Mouse (Mus musculus) gonadal fat pad, adult 2 months (tissue): ENCODE measurements around the gene Apba1. TPM values are rescaled to one million over a fixed set of nuclear protein-coding genes. Genes with fewer than 3 reads are reported as not detected.

Experiments
- DNase-seq: peaks from one replicate; pipeline ENCODE4 v3.0.0-alpha.2; 2012; ENCODE audit warnings: low read depth
- polyA plus RNA-seq: library from polyadenylated mRNA; depleted of rRNA; stranded (reverse); fragments of >200 nt; gene quantifications from 2 replicates; pipeline ENCODE4 v1.2.3, GENCODE M21; 2012; rRNA removed

Apba1 gene
- 3.6 and 3.8 TPM in 2 replicates for polyA plus RNA-seq

DNA sequence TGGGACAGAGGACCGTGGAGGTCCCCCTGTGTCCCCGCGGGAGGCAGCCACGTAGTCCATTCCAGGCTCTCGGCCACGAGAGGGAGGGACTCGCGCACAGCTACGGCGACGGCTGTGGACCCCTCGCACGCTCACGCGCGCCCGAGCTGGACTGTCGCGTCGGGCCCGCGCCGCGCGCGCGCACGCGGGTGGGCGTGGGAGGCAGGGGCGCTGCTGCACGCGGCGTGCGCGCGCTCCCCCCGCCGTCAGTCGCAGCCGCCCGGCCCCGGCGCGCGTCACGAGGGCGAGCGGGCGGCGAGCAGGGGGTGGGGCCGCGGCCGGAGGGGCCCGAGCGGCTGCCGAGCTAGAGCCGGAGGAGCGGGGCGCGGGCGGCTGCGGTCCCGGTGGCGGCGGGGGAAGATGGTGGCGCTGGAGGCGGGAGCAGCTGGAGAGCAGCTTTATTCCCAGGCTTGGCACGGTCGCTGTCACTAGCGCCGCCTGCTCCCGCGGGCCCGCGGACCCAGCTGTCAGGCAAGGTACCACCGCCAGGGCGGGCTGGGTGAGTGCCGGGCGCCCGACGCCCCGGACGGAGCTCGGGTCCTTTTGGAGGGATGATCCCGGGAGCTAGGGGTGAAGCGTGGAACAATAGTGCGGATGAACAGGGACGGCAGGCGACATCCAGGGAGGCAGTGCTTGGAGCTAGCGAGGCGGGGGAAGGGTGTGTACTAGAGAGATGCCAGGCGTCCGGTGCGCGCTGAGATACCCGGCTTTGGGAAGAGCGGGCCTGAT lies at the start of gene Apba1:
Apba1 (plus strand) TSS at position 334 of the 768 bp plus-strand sequence.
- no peak for DNase-seq

DNA sequence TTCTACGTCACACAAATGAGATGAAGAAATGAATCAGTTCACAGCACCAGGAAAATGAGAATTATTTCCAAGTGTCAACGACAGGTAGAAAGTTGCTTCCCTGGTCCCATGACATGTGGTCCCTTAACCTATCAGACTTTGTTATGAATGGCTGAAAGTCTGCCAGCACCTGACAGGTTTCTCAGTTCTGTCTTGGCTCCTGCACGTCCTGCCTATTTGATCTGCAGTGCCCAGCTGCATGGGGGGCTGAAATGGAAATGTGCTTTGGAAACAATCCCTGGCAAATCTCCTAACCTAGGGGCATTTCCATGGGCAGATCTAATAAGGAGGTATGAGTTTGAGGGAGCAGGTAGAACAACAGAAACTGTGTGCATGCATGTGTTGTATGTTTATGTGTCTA lies 12.2 kb upstream of the Apba1 start:
- DNase-seq = no peak

DNA sequence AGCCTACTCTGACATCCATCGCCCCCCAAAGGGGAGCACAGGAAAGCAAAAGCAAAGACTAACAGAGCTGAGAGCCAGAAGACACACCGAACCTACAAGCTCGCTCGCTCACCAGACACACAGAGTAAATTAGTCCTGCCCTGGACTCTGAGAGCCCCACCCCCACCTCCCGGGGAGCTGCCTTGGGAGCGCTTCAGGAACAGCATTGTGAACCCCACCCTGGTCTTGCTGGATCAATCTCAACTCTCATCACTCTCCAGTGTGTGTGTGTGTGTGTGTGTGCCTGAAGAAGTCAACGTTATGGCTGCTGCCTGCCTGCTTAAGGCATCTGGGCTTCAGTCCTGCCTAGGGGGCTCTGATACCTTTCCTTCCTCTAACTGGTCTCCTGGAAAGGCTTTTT lies 1.7 kb upstream of the Apba1 start:
- no peak for DNase-seq

DNA sequence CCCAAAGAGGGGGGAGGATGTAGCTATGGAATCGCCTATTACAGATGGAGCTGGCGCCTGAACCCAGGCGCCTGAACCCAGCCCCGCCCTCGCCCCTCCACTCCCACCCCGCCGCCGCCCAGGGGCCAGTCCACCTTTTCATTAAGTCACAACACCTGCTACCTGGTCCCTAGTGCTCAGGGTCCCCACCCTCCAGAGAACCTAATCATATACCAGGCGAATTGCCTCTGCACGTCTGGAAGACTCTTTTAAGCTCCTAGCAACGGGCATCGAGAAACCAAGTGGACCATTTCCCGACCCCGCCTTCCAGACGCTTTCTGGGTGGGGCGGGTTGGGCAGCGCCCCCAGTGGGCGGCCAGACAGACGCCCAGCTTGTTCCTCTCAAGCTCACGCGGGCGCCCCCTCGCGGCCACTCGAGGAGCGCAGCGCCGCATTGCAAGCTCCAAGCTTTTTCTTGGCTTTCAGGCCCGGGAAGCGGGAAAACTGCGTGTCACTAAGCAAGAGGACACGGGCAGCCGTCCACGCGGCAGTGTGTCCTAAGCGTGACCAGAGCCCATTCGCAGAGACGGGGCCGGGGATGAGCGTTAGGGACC lies 630 bp upstream of the Apba1 start:
- peak; percentile 19 for DNase-seq

DNA sequence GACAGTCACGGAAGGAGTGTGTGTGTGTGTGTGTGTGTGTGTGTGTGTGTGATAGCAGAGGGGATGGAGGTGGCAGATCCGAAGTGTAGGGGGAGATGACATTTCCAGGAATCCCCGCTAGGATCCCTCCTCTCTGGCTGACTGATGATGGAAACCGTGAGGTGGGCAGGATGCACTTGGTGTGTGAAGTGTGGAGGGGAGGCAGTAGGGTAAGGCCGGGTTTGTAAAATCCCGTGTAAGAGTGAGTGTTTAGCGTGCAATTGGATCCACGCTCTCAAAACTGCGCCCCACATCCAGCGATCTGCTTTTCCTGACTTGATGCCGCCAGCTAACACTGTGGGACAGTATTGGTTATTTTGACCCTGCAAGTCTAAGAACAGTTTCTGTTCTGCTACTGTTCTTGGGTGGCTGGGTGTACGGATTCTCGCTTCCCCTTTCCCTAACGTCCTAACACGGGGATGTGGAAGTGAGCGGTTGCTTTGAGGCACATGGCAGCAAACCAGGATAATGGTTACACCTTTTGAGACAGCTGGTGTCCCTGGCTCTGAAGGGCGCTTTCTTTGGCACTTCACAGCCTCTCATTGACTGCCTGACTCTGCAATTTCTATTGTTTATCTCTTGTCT lies 747 bp downstream of the Apba1 start:
- DNase-seq = no peak

DNA sequence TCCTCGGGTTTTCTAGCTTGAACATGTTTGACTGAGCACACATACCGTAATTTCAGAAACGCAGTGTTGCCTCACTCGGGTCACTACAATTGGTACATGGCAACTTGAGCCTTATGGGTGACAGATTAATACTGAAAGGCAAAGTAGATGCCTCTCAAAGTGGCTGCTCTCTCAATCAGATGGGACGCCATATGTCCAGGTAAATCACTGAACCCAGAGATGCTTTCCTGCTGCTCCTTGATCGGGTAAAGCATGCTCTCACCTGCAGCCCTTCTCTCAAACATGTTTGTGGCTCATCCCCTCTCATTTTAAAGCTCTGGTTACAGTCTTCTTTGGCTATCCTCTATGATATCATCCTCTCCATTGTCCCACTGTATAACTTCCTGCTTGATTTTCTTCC lies 4.7 kb downstream of the Apba1 start:
- DNase-seq = no peak

DNA sequence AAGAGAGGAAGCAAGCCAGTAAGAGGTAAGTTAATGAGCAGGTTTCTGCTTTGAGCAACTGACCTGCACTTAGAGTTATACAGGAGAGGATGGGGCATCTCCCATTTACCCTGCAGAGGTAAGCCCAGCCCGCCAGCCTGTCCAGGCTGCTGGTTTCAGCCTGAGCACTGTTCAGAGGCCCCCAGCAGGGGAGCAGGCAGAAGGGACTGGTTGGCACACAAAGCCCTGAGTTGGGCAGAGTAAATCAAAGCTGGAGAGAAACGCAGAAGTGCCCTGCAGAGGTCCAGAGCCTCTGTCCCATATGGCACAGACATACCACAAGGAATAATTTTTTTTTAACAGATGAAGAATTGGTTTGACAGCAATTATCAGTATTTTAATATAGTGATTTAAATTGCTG lies 5.4 kb downstream of the Apba1 start:
- no peak for DNase-seq

DNA sequence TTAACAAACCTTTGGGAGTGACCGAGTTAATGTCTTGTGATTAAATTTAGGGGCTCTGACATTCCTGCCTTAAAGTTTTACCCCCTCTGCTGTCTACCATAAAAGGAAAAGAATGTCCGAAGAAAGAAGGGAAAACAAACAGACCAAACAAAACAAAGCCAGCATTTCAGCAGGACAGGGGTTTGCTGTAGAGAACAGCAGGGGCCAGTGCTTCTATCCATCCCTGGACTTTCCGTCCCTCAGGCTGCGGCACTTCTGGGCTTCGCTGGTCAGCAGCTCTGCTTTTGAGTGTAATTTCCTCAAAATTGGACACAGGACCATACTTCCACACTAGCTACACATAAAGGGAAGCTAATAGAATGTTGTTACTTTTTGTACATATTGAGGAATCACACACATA lies 10.2 kb downstream of the Apba1 start:
- no peak for DNase-seq

DNA sequence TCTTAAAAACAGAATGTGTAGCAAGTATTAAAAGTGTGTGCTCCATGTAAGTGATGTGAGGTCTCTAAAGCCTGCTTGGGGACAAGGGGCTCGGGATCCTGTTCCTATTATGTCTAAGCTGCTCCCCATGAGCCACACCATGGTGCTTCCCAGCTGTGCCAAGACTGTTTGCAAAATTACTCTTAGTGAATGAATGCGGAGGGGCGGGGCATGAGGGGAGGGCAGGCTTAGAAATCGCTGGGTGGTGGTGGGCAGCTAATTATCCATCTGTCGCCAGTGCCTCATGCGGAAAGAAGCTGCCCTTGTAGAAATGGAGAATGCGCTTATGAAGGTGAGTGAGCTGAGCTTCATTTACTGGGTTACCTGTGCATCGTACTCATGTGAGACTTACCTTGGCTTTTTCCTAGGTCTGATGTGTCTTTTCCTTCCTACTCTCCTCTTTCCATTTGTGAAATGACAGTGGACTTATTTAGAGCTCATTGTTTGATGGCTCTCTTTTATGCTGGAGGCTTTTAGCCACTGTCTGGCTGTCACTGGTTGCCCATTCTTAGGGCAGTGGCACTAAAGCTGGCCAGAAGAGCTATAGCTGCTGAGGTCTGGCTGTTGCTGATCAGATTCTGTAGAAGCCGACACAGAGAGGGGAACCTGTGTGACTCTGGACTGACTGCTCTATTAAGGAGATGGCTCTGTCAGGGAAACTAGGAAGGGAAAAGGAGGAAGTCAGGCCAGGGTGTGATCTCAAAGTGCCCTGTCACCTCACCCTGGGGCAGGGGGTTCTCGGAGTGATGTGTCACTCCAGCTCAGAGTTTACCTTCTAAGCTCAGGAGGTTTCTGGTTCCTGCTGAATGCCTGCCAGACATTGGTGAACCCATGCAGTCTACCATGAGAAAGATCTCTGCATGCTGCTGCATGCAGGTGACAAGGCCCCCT lies 12.1 kb downstream of the Apba1 start:
- no peak for DNase-seq

DNA sequence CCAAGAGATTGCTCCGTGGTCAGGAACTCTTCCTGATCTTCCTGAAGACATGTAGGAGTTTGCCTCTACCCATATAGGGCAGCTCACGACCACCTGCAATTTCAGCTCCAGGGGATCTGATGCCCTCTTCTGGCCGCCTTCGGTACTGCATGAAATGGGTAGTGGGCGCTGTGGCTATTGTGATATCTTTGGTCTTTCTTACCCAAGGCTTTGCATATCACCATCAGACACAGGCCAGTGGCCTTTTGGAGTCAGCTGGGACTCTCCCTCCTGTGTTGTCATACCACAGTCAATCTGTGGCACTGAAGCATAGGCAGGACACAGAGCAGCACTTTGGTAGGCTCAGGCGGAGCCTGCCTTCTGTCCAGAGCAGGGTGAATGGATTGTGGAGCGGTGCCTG lies 13.3 kb downstream of the Apba1 start:
- DNase-seq = no peak

DNA sequence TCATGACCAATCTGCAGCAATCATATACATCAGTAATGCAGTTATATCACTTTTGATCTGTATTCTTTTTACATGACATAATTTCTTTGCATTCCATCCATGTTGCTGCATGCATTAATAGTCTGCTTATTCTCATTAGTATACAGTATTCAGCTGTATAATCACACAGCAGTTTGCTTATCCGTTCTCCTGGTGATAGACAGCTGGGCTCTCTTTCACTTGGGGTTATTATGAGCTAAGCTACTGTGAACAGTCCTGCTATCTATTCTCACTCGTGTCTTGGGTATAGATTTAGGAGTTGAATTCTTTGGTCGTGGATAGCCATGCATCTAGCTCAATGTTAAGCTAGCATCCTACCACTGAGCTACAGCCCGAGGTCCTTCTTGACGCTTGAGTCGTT lies 16.7 kb downstream of the Apba1 start:
- DNase-seq = no peak

DNA sequence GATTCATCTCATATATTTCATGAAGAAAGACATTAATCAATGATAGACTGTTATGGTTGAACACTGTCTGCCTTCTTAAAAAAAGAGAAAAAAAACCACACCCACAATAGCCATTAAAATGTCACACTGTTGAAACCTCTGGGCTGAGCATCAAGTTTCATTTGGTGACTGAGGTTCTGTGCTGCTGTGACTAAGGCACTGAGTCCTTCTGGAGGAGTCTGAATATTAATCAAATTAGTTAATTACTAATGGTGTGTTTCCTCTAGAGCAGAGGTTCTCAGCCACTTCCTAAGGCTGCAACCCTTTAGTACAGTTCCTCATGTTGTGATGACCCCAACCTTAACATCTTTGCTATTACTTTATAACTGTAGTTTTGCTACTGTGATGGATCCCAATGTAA lies 20.4 kb downstream of the Apba1 start:
- no peak for DNase-seq

DNA sequence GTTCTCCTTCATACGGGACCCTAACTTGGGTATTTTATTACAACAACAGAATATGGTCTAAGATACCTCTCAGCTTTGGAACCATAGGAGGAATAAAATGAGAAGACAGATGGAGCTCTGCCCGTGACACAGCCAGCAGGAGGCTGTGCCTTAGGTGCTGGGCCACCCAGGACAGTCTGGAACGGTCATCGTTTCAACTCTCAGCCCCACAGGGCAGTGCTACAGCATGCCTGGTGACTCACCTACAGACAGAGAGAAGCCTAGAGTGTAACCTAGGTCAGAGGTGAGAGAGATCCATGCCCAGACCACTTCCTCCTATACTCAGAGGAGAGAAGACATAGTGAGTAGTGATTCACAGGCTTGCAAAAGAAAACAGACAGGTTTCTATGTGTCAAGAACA lies 21.4 kb downstream of the Apba1 start:
- DNase-seq = no peak

DNA sequence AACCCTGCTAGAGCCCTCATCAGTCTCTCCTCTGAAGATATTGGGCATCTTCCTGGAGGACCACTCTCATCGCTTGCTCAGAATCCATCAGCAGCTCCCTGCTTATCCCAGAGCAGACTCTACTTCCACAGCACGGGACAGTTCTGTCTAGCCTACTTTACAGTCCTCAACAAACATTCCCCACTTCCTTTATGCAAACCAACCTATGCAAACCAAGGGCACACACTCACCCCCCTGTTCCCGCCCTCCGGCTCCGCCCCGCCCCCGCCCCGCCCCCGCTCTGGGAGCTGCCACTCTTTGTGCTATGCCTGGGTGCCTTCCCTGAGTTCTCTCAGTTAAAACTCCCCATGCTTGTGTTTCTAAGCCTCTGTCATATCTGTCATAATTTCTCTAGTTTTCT lies 23.3 kb downstream of the Apba1 start:
- DNase-seq = no peak

DNA sequence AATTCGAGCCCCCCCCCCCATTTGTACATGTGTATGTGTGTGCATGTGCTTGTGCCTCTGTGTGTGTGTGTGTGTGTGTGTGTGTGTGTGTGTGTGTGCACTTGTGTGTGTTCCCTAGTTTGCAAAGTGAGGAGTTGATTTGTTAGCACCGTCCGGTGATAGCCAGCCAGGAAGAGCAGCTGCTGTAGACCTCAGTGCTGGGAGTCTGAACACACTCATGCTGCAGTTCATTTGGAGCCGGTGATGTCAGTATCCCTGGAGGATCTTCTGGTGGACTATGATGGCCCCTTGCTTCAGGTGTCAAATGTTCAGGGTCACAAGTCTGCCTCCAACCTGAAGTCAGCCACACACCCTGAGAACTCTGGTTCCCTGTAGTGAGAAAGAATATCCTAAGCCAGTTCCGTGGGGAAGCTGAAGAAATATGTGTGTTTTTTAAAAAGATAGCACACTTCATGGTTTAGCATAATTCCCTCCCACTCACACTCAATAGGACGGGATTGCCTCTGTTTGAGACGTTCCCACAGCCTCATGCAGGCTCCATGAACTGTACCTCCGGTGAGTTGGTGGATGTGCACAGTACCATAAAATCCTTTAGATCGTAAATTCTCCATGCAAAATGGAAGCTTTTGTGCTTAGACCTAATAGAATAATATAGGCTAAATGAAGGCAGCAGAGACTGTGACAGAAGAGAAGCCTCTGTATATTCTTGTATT lies 29.9 kb downstream of the Apba1 start:
- DNase-seq = no peak

DNA sequence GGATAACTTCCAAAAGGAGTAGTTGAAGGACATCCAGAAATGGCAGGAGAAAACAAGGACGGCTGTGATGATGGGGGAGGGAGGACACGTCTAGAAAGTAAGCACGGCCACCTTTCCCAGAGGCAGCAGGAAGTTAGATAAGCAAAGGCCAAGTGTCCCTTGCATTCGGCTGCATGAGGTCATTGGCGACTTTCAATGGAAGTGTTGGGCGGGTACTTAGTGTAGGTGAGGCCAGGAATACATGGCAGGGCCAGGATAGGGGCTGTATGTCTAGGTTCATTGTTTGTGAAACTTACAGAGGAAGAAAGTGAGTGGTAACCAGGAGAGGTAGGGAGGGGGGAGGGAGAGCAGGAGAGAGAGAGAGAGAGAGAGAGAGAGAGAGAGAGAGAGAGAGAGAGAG lies 33.0 kb downstream of the Apba1 start:
- no peak for DNase-seq

DNA sequence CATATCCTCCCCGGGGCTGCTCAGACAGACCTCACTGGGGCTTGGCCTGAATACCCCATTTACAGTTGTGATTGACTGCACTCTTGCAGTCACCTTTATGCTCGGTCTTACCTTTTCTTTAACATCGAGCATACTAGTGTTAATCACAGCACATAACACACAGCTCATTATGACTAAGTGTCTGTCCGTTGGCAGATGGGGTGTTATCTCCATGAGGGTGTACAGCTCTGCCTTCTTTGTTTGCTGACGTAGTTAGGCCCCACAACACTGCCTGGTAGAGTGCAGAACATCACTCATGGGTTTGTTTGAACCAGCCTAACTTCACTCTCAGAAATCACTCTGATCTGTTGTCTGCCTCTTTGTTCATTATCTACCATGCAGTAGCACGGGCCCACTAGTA lies 33.9 kb downstream of the Apba1 start:
- no peak for DNase-seq

DNA sequence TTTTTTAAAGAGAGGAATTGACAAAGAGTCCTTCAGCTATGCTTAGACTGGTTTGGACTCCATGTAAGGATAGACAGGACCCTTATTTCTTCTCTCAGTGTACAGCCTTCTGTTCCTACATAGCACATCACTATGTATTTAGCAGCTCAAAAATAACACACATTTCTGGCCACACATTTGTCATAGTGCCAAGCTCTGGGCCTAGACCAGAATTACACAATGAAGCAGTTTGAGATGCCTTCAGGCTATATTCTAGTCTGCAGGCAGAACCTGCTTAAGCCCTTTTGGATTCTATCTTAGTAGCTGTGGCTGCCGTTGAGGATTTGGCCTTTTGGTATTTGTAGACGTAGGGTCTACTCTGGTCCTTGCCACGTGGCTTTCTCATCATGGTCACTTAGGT lies 35.8 kb downstream of the Apba1 start:
- no peak for DNase-seq

DNA sequence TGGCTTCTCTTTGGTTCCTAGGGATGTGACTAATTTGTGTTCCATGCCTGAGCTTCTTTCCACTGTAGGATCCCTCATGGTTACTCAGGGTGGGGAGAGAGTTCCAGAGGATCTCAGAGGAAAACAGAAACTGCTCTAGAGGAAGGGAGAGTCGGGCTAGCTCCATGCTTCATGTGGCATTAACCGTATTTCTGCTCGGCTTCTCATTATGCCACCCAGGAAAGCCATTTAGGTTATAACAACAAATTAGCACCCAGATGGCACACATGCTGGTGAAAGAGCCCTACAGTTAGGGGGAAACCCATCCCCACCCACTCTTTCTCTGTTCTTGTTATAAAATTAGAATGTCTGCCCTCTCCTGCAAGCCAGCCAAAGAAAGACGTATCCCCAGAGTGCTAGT lies 36.5 kb downstream of the Apba1 start:
- no peak for DNase-seq

DNA sequence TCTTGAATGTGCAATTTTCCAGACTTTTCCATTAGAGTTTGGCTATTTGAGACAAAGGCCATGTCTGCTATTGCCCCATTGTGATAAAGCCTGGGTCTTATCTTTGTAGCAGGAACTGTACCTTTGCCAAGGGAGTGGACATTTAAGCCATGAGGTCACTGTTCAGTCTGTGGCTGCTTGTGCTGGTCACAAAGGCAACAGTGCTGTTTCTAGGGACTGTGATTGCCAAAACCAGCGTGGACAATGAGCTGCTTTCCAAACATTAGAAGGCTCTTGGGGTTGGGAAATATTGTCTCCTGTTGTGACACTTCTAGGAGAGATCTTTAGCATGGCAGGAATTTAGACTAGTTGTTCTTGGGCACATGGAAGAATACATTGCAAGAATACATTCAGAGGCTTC lies 42.5 kb downstream of the Apba1 start:
- DNase-seq = no peak

DNA sequence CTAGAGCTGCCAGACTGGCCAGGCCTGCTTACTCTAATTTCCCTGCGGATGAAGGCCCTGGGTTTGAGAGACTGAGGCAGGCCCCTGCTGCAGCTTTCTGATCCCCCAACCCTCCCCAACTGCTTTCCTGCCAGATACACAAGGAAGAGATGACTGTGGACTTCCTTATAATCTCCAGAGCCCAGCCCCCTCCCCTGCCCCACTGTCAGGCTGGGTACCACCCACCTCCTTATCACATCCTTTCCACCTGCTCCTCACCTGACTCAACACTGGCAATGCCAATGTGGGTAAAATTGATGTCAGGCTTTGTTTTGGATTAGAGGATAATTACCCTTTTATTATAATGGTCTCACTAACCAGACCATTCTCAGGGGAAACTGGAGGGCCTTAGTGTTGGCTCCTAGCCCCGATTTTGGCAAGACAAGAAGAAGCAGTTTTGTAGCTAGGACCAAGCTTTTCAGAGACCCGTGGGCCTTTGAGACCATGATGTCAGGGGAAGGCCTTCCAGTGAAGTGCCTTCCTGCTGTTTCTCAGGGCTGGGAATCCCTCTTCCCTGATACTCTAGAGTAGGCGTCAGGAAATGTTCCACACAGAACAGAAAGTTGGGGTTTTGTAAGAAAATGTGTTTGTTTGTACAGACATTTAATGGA lies 44.7 kb downstream of the Apba1 start:
- DNase-seq = no peak
